Mouse (Mus musculus) lung, postnatal 0 days (tissue): ENCODE measurements around the gene Olfr373. TPM values are rescaled to one million over a fixed set of nuclear protein-coding genes. Genes with fewer than 3 reads are reported as not detected.

ENCODE experiments used
- ATAC-seq: fragments of 200-750 bp; cut with Nextera tagmentation; 2 replicates; pipeline ENCODE4 v1.8.0; 2017; ENCODE audit warnings: moderate library complexity
- DNase-seq: peaks from one replicate; pipeline ENCODE4 v3.0.0-alpha.2; 2016; ENCODE audit warnings: low spot score
- H3K27ac ChIP-seq: fragments of 300-500 bp; sonication (generic); 2 replicates; pipeline ENCODE4 v1.5.1; 2014; ENCODE audit warnings: antibody characterized with exemption, mild to moderate bottlenecking, low read length, mixed read lengths
- H3K27me3 ChIP-seq: fragments of 300-500 bp; sonication (generic); replicated peaks from 2 replicates; pipeline ENCODE4 v1.6.1; 2014; ENCODE audit warnings: low read length, mixed read lengths; ENCODE audit not compliant: insufficient read depth
- H3K36me3 ChIP-seq: fragments of 300-500 bp; sonication (generic); 2 replicates; pipeline ENCODE4 v1.6.1; 2014; ENCODE audit warnings: low read length, mixed read lengths; ENCODE audit not compliant: insufficient read depth
- H3K4me1 ChIP-seq: fragments of 300-500 bp; sonication (generic); 2 replicates; pipeline ENCODE4 v1.6.1; 2014; ENCODE audit warnings: antibody characterized with exemption, low read depth, low read length, mixed read lengths; ENCODE audit not compliant: insufficient read depth
- H3K4me2 ChIP-seq: fragments of 300-500 bp; sonication (generic); replicated peaks from 2 replicates; pipeline ENCODE4 v1.6.1; 2014; ENCODE audit warnings: low read depth, mild to moderate bottlenecking, low read length, moderate library complexity, mixed read lengths
- H3K4me3 ChIP-seq: fragments of 300-500 bp; sonication (generic); 2 replicates; pipeline ENCODE4 v1.5.1; 2014; ENCODE audit warnings: low read depth, low read length
- H3K9ac ChIP-seq: fragments of 300-500 bp; sonication (generic); replicated peaks from 2 replicates; pipeline ENCODE4 v1.6.1; 2014; ENCODE audit warnings: low read depth, mild to moderate bottlenecking
- H3K9me3 ChIP-seq: fragments of 300-500 bp; sonication (generic); 2 replicates; pipeline ENCODE4 v1.6.1; 2016; ENCODE audit warnings: low read length, mixed read lengths
- CTCF ChIP-seq: IDR thresholded peaks from 2 replicates; pipeline ENCODE4 v1.5.1; 2016; ENCODE audit warnings: antibody characterized with exemption, mild to moderate bottlenecking
- EP300 ChIP-seq: IDR thresholded peaks from 2 replicates; pipeline ENCODE4 v1.6.1; 2016; ENCODE audit warnings: antibody characterized with exemption, mild to moderate bottlenecking, control low read depth
- WGBS: fragments of 180-500 bp; shearing (Covaris S2); extraction: QIAGEN DNeasy Blood & Tissue Kit; methylation state at CpG from one replicate; pipeline ENCODE4 v1.1.7; 2014; 5-methylcytosine and 5-hydroxymethylcytosine counted together
- polyA plus RNA-seq: library from polyadenylated mRNA; unstranded; fragments of >200 nt; fragmentation: Nextera tagmentation; extraction: Ambion mirVana; gene quantifications from 2 replicates; pipeline ENCODE4 v1.2.1, GENCODE M21; 2015

The Olfr373 gene
- polyA plus RNA-seq, 1 experiment from 2014 or later: not detected

GRCm38 (mm10) chr8:72146056-72146455 lies 63.1 kb downstream of the Olfr373 start:
- Histone ChIP-seq H3K9me3 (no peaks in the 10 kb centered on the region), H3K4me2 (no peak overlapping the region), H3K4me3 (no peak overlapping the region), H3K9ac (no peak overlapping the region), H3K36me3 (peaks cover 79% of the 10 kb centered on the region), H3K27ac (peak overlapping the region; percentile 35; the same call in 1 of the 2 replicates), H3K4me1 (peaks cover 4% of the 10 kb centered on the region; the same call in 1 of the 2 replicates), H3K27me3 (no peaks in the 10 kb centered on the region)
- 61% methylated on average over 1 of the region's 1 CpGs for WGBS
- DNase-seq (peak; percentile 65), ATAC-seq (peak; percentile 73)
- no peak for TF ChIP-seq EP300
- no peak for TF ChIP-seq CTCF

- Histone ChIP-seq H3K4me3 (no peak overlapping the region), H3K9ac (no peak overlapping the region), H3K4me2 (no peak overlapping the region), H3K36me3 (peaks cover 79% of the 10 kb centered on the region), H3K27ac (no peak overlapping the region), H3K27me3 (no peaks in the 10 kb centered on the region), H3K4me1 (peaks cover 4% of the 10 kb centered on the region; the same call in 1 of the 2 replicates), H3K9me3 (no peaks in the 10 kb centered on the region)
- no peak for ATAC-seq
- 68% methylated on average over 3 of the region's 3 CpGs for WGBS
- TF ChIP-seq EP300 (no peak), CTCF (no peak)
- no peak for DNase-seq
Observed at GRCm38 (mm10) chr8:72146556-72146955, 63.6 kb downstream of the Olfr373 start.

GRCm38 (mm10) chr8:72147266-72147665 lies 64.3 kb downstream of the Olfr373 start:
- Histone ChIP-seq H3K27ac (no peak overlapping the region), H3K27me3 (no peaks in the 10 kb centered on the region), H3K4me3 (no peak overlapping the region), H3K4me1 (peaks cover 4% of the 10 kb centered on the region; the same call in 1 of the 2 replicates), H3K4me2 (no peak overlapping the region), H3K9me3 (no peaks in the 10 kb centered on the region), H3K36me3 (peaks cover 80% of the 10 kb centered on the region), H3K9ac (no peak overlapping the region)
- WGBS: 62% methylated on average over 2 of the region's 2 CpGs
- ATAC-seq (no peak), DNase-seq (no peak)
- no peak for TF ChIP-seq EP300
- no peak for TF ChIP-seq CTCF

GRCm38 (mm10) chr8:72149056-72149455 lies 66.1 kb downstream of the Olfr373 start:
- no peak for ATAC-seq
- Histone ChIP-seq H3K9ac (no peak overlapping the region), H3K4me2 (no peak overlapping the region), H3K36me3 (peaks cover 78% of the 10 kb centered on the region), H3K4me1 (peaks cover 4% of the 10 kb centered on the region; the same call in 1 of the 2 replicates), H3K27me3 (no peaks in the 10 kb centered on the region), H3K4me3 (no peak overlapping the region), H3K9me3 (no peaks in the 10 kb centered on the region), H3K27ac (no peak overlapping the region)
- no peak for TF ChIP-seq CTCF
- TF ChIP-seq EP300: no peak
- 67% methylated on average over 1 of the region's 1 CpGs for WGBS
- no peak for DNase-seq

- TF ChIP-seq EP300: no peak
- no peak for TF ChIP-seq CTCF
- Histone ChIP-seq H3K27ac (no peak overlapping the region), H3K9ac (no peak overlapping the region), H3K4me2 (no peak overlapping the region), H3K27me3 (no peaks in the 10 kb centered on the region), H3K9me3 (no peaks in the 10 kb centered on the region), H3K4me3 (no peak overlapping the region), H3K4me1 (peaks cover 3% of the 10 kb centered on the region; the same call in 1 of the 2 replicates), H3K36me3 (peaks cover 59% of the 10 kb centered on the region)
- WGBS: 71% methylated on average over 3 of the region's 3 CpGs
- no peak for DNase-seq
- no peak for ATAC-seq
Observed at GRCm38 (mm10) chr8:72151418-72152078, 68.6 kb downstream of the Olfr373 start.

Other genes with a start within 250 kb of the Olfr373 start
- 3.6 and 3.9 TPM in 2 replicates for gene Zfp709, start 201.2 kb upstream of the Olfr373 start, polyA plus RNA-seq
- gene Zfp882, start 174.6 kb upstream of the Olfr373 start, polyA plus RNA-seq: 2.2 and 2.8 TPM in 2 replicates
- 11.9 and 12.9 TPM in 2 replicates for gene Zfp617, start 174.5 kb upstream of the Olfr373 start, polyA plus RNA-seq
- 12.3 and 12.8 TPM in 2 replicates for gene Zfp961, start 132.1 kb upstream of the Olfr373 start, polyA plus RNA-seq
- 9.4 and 11.2 TPM in 2 replicates for gene Cyp4f18, start 73.6 kb upstream of the Olfr373 start, polyA plus RNA-seq
- not detected in 2 replicates for gene Olfr372, start 42.0 kb upstream of the Olfr373 start, polyA plus RNA-seq
- not detected in 2 replicates for gene Olfr374, start 23.9 kb downstream of the Olfr373 start, polyA plus RNA-seq
- 585 and 648 TPM in 2 replicates for gene Tpm4, start 51.8 kb downstream of the Olfr373 start, polyA plus RNA-seq
- gene Rab8a, start 78.0 kb downstream of the Olfr373 start, polyA plus RNA-seq: 67.3 and 68.0 TPM in 2 replicates
- 0.46 and 0.78 TPM in 2 replicates for gene Hsh2d, start 106.5 kb downstream of the Olfr373 start, polyA plus RNA-seq
- gene Cib3, start 129.7 kb downstream of the Olfr373 start, polyA plus RNA-seq: 0.17 and 0.25 TPM in 2 replicates
- gene Gm11034, start 130.5 kb downstream of the Olfr373 start, polyA plus RNA-seq: not detected in 2 replicates
- gene Fam32a, start 136.6 kb downstream of the Olfr373 start, polyA plus RNA-seq: 63.7 and 69.3 TPM in 2 replicates
- gene Ap1m1, start 156.8 kb downstream of the Olfr373 start, polyA plus RNA-seq: 65.3 and 68.2 TPM in 2 replicates
- gene Gm10282, start 222.1 kb downstream of the Olfr373 start, polyA plus RNA-seq: 5.7 and 6.1 TPM in 2 replicates
- 65.3 and 74.1 TPM in 2 replicates for gene Klf2, start 235.9 kb downstream of the Olfr373 start, polyA plus RNA-seq